Mouse (Mus musculus) ES-E14 (cell line): ENCODE data around the gene Pigm.

Experiments
- CHD2 ChIP-seq: IDR thresholded peaks from 2 replicates; pipeline ENCODE4 v1.6.1; 2014; ENCODE audit warnings: mild to moderate bottlenecking, low read depth, low read length, inconsistent platforms
- HCFC1 ChIP-seq: IDR thresholded peaks from 2 replicates; pipeline ENCODE4 v1.6.1; 2012; ENCODE audit warnings: low read length, inconsistent platforms, borderline replicate concordance; ENCODE audit not compliant: insufficient read depth
- ZC3H11A ChIP-seq: IDR thresholded peaks from 2 replicates; pipeline ENCODE4 v1.6.1; 2012; ENCODE audit warnings: low read depth, mild to moderate bottlenecking, inconsistent platforms, low read length, borderline replicate concordance
- ZNF384 ChIP-seq: IDR thresholded peaks from 2 replicates; pipeline ENCODE4 v1.6.1; 2012; ENCODE audit warnings: low read depth, low read length, inconsistent platforms

DNA sequence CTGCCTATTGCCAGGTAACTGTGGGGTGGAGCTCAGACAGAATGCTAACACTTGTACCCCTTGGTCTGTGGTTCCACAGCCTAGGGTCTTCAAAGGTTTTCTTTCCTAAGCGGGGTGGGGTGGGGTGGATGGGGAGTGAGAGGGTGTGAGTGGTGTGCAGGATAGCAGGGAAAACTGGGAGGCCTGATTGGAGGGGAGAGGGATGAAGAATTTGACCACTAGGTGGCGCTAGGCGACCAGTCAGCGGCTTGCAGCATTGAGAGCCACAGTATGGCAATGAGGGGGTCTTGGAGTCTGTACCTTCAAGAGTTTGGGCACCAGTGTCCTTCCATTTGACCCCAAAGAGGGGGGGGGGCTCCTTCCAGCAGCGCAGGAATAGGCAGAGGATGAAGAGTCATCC lies 35.9 kb downstream of the Pigm start:
- TF ChIP-seq ZNF384 (no peak), ZC3H11A (peak; percentile 91; the same call in 1 of the 2 replicates), HCFC1 (no peak), CHD2 (no peak)
